Mouse (Mus musculus) regulatory T cell (primary cell): ENCODE measurements around the gene Camta1.

ENCODE experiments used
- in situ Hi-C: fragments of 300-600 bp; cut with MboI, MseI; formaldehyde crosslinking; loops from one replicate; pipeline ENCODE4 v1.15.1; 2025; ENCODE audit warnings: high pct_unique_total_duplicates

Gene Camta1

DNA sequence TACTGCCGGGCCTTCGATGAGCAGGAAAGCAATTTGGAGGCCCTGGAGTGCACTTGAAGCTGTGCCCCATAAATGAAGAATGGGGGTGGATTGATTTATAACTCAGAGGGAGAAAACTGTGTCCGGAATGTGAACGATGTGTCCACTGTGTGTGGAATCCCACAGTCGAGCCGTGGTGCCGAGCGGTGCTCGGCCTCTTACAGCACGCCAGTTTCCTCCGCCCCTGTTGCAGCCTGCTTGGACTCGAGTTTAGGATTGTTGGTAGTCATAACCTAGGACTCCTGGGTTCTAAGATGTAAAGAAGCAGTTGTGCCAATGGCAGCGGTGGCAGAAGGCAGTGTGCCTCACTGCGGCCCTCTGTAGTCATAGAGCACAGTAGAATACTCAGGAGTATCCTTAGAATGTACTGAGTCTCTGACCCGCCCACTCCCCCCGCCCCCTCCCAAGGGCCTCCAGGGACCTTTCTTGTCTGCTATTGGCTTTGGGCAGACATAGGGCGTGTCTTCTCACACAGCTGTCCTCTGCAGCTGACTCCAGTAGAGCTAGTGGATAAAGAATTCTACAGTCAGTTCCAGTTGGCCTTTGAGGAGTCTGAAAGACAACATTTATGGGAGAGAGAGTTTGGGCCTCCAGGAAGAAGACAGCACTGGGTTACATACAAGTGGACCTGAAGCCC, 457.0 kb downstream of the Camta1 start:
- in situ Hi-C loops, result no loop called here

- in situ Hi-C loops, result no loop called here
Observed at GRCm38 (mm10) chr4:151401685-151402397, 459.8 kb downstream of the Camta1 start.

DNA sequence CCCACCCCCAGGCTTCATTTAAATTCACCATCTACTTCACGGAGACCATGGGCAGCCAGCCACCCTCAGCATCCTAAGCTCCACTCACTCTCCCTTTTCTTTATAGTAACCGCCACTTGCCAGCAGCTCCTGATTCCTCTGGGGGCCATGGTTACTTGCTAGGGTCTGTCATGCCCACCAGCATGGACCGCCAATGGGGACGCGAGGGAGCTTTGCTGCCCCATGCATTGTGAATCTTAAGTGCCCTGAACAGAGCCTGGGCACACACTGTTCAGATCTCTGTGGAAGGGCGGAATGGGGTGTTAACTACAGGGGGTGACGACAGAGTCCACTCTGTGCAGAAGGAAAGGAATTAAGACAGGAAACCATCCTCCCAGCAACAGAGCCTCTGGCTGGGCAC, 465.1 kb downstream of the Camta1 start:
- in situ Hi-C loops, result no loop called here

- in situ Hi-C loops, result no loop called here
Observed at GRCm38 (mm10) chr4:151389345-151389744, 472.3 kb downstream of the Camta1 start.

DNA sequence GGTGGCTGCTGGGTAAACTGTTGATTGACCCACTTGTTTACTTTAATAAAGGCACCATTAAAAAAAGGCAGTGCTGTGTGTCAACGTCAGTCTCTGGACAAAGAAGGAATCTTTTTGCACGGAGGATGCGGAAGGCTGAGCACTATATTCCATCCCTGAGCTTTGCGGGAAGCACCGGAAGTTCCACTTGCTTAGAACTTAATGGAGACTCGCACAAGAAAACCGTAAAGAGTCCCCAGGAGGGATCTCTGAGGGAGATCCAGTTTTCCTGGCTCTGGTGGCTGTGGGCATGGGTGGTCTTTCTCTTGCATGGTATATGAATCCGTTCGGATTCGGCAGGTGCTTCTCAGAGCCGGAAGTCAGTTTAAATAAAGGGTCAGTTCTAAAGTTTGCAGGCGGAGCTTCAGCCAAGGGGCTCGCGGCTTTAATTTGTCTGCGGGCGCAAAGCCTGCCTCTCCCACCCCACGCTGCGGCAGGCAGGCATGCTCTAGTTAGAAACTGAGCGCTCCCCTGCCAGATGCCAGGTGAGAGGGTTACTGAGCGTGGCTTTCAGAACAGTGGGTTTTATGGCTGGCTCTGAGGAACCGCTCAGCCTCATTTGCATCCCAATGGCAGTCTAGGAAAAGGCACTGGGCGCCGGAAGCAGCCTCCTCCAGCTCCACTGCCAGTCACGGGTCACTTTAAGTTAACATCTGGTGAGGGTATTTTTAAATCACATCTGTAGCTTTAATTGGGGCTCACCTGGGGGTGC, 474.8 kb downstream of the Camta1 start:
- in situ Hi-C loops, result no loop called here

DNA sequence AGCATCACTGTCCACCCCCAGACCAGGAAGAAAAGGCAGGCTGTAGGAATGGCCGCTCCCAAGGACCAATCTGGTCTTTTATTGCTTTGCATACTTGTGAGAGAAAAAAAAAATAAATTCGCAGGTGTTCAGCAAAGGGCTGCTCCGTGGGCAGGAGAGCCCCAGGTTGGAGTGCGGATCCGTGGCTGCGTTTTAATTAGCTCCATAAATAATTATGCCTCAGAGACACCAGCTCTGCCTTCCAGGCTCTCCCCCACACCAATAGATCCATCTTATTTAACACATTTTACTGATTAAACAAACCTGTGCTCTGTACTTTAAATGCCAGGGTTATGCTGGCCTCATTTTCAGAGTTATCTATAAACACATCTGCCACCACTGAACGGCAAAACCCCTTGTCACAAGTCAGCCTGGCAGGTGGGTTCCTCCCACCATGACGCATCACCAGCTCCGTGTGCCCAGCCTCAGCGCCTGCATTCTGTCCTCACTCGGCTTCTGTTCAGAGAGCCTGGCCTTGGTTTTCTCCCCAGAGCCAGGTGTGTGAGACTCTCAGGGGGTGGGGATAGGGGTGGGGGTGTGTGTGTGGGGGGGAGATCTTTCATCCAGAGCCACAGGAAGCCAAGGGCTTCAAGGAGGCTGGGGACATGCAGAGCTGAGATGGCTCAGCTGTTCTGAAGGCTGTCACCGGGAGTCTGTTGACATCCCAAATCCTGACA, 475.5 kb downstream of the Camta1 start:
- in situ Hi-C loops, result no loop called here

GRCm38 (mm10) chr4:151377731-151378130, 483.9 kb downstream of the Camta1 start:
- in situ Hi-C loops, result no loop called here

DNA sequence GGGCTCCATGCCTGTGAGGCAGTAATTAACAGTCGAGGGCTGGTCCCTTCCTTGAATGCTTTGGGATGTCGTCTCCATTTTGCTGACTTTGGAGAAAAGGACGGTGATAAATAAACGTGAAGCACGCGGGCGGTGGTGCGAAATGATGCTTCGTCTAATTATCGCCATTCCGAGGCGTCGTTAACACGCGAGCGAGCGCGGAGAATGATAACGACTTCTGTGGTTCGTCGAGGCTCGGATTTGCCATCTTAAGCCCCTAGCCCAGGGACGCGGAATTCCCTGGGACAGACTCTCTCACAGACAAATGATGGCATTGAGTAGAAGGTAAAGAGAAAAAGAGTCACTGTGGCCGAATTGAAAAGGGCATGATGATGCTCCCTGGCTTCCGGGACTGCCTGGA, 485.4 kb downstream of the Camta1 start:
- in situ Hi-C loops, result no loop called here

GRCm38 (mm10) chr4:151372855-151373566, 488.7 kb downstream of the Camta1 start:
- in situ Hi-C loops, result no loop called here

DNA sequence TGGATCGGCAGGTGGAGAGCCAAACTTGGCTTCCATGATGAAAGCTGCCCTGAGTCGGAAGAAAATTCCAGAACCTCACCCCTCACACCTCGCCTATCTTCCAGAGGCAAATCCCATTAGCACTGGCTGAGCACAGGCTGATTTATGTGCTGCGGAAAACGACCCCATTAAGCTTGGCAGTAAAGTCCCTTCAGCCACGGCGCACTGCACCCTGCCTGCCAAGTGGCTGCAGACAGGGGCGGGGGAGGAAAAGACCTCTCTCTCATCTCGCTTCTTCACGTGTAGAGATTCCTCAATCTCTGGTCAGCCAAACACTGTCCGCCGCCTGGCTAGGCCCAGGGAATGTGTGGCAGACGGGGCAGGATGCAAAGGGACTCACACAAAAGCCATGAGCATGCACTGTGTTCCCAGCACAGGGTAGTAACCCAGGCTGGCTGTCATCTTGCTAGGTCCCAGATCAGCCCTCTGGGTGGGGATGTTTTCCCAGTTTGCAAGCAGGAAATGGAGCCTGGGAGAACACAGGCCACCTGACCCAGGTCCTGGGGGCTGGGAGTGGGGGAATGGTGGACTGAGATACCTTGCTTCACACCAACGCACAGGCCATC, 494.6 kb downstream of the Camta1 start:
- in situ Hi-C loops, result no loop called here

DNA sequence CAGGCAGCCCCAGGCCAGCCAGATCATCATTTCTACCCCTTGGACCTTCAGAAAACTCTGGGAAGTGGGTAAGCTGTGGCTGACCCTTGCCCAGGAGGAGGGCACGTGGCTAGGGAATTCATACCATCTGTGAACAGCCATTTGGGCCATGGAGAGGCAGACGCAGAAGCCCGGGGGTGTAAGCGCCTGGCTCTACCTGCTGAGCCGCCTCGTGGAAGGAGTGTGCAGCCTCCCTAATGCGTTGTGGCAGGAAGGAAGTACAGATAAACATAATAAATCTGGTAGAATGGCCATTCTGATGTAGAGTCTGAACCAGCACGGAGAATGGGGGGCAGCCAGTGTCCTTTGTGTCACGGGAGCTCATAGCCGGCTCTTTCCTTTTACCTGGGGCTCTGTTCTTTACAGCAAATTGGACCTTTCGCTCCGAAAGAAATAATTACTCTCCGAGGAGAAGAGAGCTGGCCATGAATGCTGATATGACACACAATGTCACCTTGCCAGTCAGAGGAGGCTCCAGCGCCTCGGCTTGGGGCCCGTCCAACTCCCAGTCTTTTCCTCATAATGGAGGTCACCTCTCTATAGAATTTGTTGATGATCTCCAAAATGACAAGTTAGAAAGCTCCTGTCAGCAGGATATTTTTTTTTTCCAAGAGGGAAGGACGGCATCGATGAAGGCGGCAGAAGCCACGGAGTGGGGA, 500.6 kb downstream of the Camta1 start:
- in situ Hi-C loops, result no loop called here

DNA sequence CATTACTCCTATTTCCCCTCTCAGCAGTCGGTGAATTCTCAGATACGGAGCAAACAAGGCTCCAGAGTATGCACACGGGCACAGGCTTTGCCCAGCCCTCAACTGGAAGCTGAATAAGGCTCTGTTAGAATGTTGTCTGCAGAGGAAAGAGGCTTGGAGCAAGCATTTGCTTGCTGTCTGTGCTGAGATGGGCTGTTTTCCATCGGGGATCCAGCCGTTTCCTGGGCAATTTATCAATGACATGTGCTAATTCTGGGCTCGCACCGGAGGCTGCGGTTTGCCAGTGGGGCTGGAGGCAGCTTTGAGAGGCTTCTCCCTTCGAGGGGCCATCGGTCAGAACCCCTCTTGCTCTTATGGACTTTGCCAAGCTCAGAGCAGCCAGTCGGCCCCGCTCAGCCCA, 506.2 kb downstream of the Camta1 start:
- in situ Hi-C loops, result no loop called here

DNA sequence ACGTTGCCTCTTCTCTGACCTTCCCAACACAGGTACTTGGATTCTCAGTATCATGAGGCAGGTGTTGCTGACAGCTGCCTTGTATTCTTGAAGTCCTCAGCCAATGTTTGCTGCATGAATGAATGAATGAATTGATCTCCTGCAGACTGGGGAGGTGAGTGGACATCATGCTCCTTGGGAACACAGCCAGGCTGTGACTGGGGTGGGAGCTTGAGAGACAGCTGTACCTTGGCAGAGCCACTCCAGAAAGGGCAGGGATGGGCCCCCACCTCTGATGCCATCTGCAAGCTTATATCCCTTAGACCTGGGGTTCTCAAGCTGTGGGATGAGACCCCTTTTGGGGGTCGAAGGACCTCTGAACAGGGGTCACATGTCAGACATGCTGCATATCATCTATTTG, 508.9 kb downstream of the Camta1 start:
- in situ Hi-C loops, result no loop called here

DNA sequence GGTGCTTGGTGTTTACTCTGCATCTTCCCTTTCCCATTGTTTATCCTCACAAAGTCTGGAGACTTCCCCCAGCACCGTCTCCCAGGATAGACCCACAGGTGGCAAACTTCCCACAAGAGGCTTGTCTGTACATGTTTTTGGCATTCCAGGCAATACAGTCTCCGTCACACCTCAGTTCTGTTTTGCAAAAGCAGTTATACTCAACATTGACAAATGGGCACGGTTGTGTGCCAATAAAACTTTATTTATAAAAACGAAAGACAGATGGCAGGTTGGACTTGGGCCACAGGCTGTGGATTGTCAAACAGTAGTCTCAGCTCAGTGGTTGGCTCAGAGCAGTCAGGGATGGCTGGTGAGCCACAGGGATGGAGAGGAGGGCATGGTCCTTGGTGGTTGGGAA, 509.4 kb downstream of the Camta1 start:
- in situ Hi-C loops, result no loop called here

GRCm38 (mm10) chr4:151351757-151352156, 509.9 kb downstream of the Camta1 start:
- in situ Hi-C loops, result no loop called here

DNA sequence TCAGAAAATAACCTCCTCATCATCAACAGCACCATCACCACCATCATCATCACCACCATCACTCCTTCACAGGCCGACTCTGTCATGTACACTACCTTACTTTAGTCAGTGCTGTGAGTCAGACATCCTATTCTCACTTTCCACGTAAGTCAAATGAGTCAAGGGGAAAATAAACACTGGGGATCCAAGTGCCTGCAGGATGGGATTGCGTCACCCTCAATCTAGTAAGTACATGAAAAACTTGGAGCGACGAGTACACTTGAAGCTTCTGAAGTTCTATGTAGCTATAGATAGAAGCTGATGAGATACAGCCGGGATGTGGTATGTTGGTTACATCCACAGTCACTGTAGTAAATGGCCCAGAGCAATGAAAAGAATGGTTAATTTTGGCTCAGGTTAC, 514.1 kb downstream of the Camta1 start:
- in situ Hi-C loops, result no loop called here

DNA sequence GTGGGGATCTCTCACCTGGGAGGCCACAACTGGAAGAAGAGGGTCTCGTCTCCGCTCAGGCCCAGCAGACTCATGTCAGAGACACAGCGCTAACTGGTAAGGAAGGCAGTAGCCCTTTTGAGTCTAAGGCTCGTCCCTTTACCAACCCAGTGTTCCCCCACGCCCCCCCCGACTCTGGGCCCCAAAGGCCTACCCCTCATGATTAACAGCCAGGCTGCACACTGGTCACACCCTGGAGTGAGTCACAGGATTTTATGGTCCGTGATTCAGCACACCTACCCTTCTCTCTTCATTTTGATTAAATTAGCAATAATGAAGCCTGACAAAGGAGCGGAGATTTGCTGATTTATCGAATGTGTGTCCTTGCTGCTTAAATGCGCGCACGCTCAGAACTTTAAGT, 515.0 kb downstream of the Camta1 start:
- in situ Hi-C loops, result no loop called here

DNA sequence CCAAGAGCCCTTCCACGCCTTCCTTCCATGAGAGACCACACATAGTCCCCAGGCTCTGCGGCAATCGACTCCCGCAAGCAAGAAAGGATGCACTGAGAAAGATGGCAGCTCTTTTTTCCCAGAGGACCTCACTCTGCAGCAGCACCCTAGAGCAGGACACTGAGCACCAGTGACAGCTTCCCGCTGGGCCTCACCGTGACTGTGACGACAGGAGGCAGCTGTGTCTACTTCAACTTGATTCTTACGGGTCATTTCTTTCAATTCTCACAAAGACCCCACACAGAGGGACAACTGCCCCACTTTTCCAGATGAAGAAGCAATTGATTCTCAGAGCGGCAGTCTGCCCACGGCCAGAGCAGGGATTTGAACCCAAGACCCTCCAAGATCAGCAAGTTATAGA, 516.9 kb downstream of the Camta1 start:
- in situ Hi-C loops, result no loop called here

GRCm38 (mm10) chr4:151339421-151339820, 522.3 kb downstream of the Camta1 start:
- in situ Hi-C loops, result no loop called here

DNA sequence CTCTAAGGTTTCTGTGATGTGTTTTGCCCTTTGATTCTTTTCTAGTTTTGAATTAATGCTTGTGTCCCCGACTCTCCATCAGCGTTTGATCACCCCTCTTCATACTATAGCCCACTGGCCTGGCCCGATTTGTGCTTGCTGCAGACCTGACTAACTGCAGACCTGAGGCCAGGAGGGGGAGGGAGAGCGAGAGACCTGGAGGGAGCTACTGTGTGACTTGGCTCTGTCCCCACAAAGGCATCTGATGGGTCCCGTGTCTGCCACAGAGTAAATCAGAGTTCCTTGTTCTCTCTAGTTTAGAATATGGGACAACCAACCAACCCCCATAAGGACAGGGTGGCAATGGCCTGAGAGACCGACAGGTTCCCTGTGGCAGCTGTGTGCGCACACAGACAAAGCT, 522.7 kb downstream of the Camta1 start:
- in situ Hi-C loops, result no loop called here
